Mouse (Mus musculus) heart, embryonic 12.5 days (tissue): ENCODE results near the gene Peg10. TPM values are rescaled to one million over a fixed set of nuclear protein-coding genes. Genes with fewer than 3 reads are reported as not detected.
A peak's percentile ranks its signal among the peaks of the same experiment; 100 is the strongest.
"Not testable (repeated sequence)": the region's sequence is repeated elsewhere in the genome, so short reads cannot be mapped to it uniquely, and the experiment has no call there.

ENCODE experiments used
- ATAC-seq: fragments of 200-750 bp; cut with Nextera tagmentation; 2 replicates; pipeline ENCODE4 v1.8.0; 2017; ENCODE audit warnings: moderate TSS enrichment, moderate library complexity; ENCODE audit not compliant: insufficient number of reproducible peaks, low FRiP score
- H3K27ac ChIP-seq: fragments of 300-500 bp; sonication (generic); 2 replicates; pipeline ENCODE4 v1.5.1; 2016; ENCODE audit warnings: mild to moderate bottlenecking, moderate library complexity; ENCODE audit not compliant: poor library complexity, severe bottlenecking
- H3K27me3 ChIP-seq: fragments of 300-500 bp; sonication (generic); replicated peaks from 2 replicates; pipeline ENCODE4 v1.6.1; 2016; ENCODE audit warnings: mild to moderate bottlenecking, moderate library complexity
- H3K36me3 ChIP-seq: fragments of 300-500 bp; sonication (generic); 2 replicates; pipeline ENCODE4 v1.6.1; 2016; ENCODE audit warnings: mild to moderate bottlenecking, moderate library complexity
- H3K4me1 ChIP-seq: fragments of 300-500 bp; sonication (generic); replicated peaks from 2 replicates; pipeline ENCODE4 v1.6.1; 2016; ENCODE audit warnings: mild to moderate bottlenecking
- H3K4me2 ChIP-seq: fragments of 300-500 bp; sonication (generic); 2 replicates; pipeline ENCODE4 v1.6.1; 2016; ENCODE audit warnings: mild to moderate bottlenecking, moderate library complexity
- H3K4me3 ChIP-seq: fragments of 300-500 bp; sonication (generic); 2 replicates; pipeline ENCODE4 v1.5.1; 2016; ENCODE audit warnings: mild to moderate bottlenecking
- H3K9ac ChIP-seq: fragments of 300-500 bp; sonication (generic); 2 replicates; pipeline ENCODE4 v1.6.1; 2016; ENCODE audit warnings: mild to moderate bottlenecking, moderate library complexity
- H3K9me3 ChIP-seq: fragments of 300-500 bp; sonication (generic); replicated peaks from 2 replicates; pipeline ENCODE4 v1.6.1; 2016; ENCODE audit warnings: mild to moderate bottlenecking, moderate library complexity
- WGBS: fragments of 180-500 bp; shearing (Covaris S2); methylation state at CpG from one replicate; pipeline ENCODE4 v1.1.7; 2016; 5-methylcytosine and 5-hydroxymethylcytosine counted together
- polyA plus RNA-seq: library from polyadenylated mRNA; unstranded; fragments of >200 nt; fragmentation: Nextera tagmentation; extraction: Ambion mirVana; gene quantifications from 2 replicates; pipeline ENCODE4 v1.2.1, GENCODE M21; 2016

The Peg10 gene
- polyA plus RNA-seq, 1 experiment from 2014 or later: 4.2 TPM

- H3K9ac ChIP-seq: peak overlapping the region; percentile 47; the same call in 1 of the 2 replicates
- peaks cover 3% of the 10 kb centered on the region; the same call in 1 of the 2 replicates for H3K36me3 ChIP-seq
- peak; percentile 95 for ATAC-seq
- H3K4me1 ChIP-seq: no peaks in the 10 kb centered on the region
- H3K9me3 ChIP-seq: peaks cover 31% of the 10 kb centered on the region
- H3K27me3 ChIP-seq: no peaks in the 10 kb centered on the region
- H3K27ac ChIP-seq: no peak overlapping the region
- peak overlapping the region; percentile 56 for H3K4me3 ChIP-seq
- WGBS: 30% methylated on average over 22 of the region's 22 CpGs
- peak overlapping the region; percentile 63 for H3K4me2 ChIP-seq
Measured at GRCm38 (mm10) chr6:4749091-4749490, 2.0 kb downstream of the Peg10 start.

- H3K4me2 ChIP-seq: no peak overlapping the region
Measured at GRCm38 (mm10) chr6:4751355-4751754, 4.2 kb downstream of the Peg10 start.

GRCm38 (mm10) chr6:4754286-4754685 lies 7.2 kb downstream of the Peg10 start:
- H3K4me2 ChIP-seq: no peak overlapping the region
- ATAC-seq: no peak
- WGBS: 91% methylated on average over 10 of the region's 10 CpGs
- peaks cover 13% of the 10 kb centered on the region for H3K9me3 ChIP-seq
- peaks cover 26% of the 10 kb centered on the region for H3K36me3 ChIP-seq
- H3K4me3 ChIP-seq: no peak overlapping the region
- no peak overlapping the region for H3K9ac ChIP-seq
- H3K4me1 ChIP-seq: no peaks in the 10 kb centered on the region
- no peak overlapping the region for H3K27ac ChIP-seq
- H3K27me3 ChIP-seq: no peaks in the 10 kb centered on the region

More at GRCm38 (mm10) chr6:4751355-4751754, 4.2 kb downstream of the Peg10 start:
- peaks cover 20% of the 10 kb centered on the region for H3K36me3 ChIP-seq
- H3K9ac ChIP-seq: no peak overlapping the region
- H3K9me3 ChIP-seq: peaks cover 42% of the 10 kb centered on the region
- H3K4me1 ChIP-seq: no peaks in the 10 kb centered on the region
- no peak for ATAC-seq
- 84% methylated on average over 4 of the region's 4 CpGs for WGBS
- no peak overlapping the region for H3K4me3 ChIP-seq
- no peak overlapping the region for H3K27ac ChIP-seq
- H3K27me3 ChIP-seq: no peaks in the 10 kb centered on the region

- H3K9ac ChIP-seq: no peak overlapping the region
- 90% methylated on average over 16 of the region's 16 CpGs for WGBS
- H3K9me3 ChIP-seq: peaks cover 12% of the 10 kb centered on the region; the same call in 1 of the 2 replicates
- peaks cover 26% of the 10 kb centered on the region for H3K36me3 ChIP-seq
- H3K4me1 ChIP-seq: no peaks in the 10 kb centered on the region
- no peak for ATAC-seq
- H3K4me3 ChIP-seq: no peak overlapping the region
- H3K27me3 ChIP-seq: no peaks in the 10 kb centered on the region
- no peak overlapping the region for H3K4me2 ChIP-seq
- H3K27ac ChIP-seq: no peak overlapping the region
Measured at GRCm38 (mm10) chr6:4754886-4755285, 7.8 kb downstream of the Peg10 start.

- H3K9ac ChIP-seq, H3K9me3 ChIP-seq, H3K4me1 ChIP-seq, H3K27ac ChIP-seq, H3K4me3 ChIP-seq, H3K4me2 ChIP-seq, H3K27me3 ChIP-seq, H3K36me3 ChIP-seq, ATAC-seq: not testable (repeated sequence)
- WGBS: 35% methylated on average over 3 of the region's 3 CpGs
Measured at GRCm38 (mm10) chr6:4761415-4762142, 14.5 kb downstream of the Peg10 start.

GRCm38 (mm10) chr6:4762252-4762651 lies 15.1 kb downstream of the Peg10 start:
- 33% methylated on average over 2 of the region's 2 CpGs for WGBS
- H3K4me3 ChIP-seq: no peak overlapping the region
- no peaks in the 10 kb centered on the region for H3K9me3 ChIP-seq

GRCm38 (mm10) chr6:4796281-4796680 lies 49.2 kb downstream of the Peg10 start:
- no peak overlapping the region for H3K4me3 ChIP-seq
- WGBS: 61% methylated on average over 1 of the region's 1 CpGs
- H3K9me3 ChIP-seq: no peaks in the 10 kb centered on the region
- H3K27ac ChIP-seq: no peak overlapping the region
- H3K27me3 ChIP-seq: no peaks in the 10 kb centered on the region
- 0 out of 2 replicates have a peak, but pooled peaks cover 2% of the 10 kb centered on the region for H3K4me1 ChIP-seq
- H3K9ac ChIP-seq: no peak overlapping the region
- H3K4me2 ChIP-seq: no peak overlapping the region
- no peak for ATAC-seq
- no peaks in the 10 kb centered on the region for H3K36me3 ChIP-seq

More at GRCm38 (mm10) chr6:4762252-4762651, 15.1 kb downstream of the Peg10 start:
- Histone ChIP-seq H3K27me3 (no peaks in the 10 kb centered on the region), H3K27ac (no peak overlapping the region), H3K36me3 (no peaks in the 10 kb centered on the region; the same call in 1 of the 2 replicates), H3K4me2 (no peak overlapping the region), H3K4me1 (no peaks in the 10 kb centered on the region), H3K9ac (no peak overlapping the region)
- ATAC-seq: peak; percentile 100

- not testable (repeated sequence) for H3K4me3 ChIP-seq, ATAC-seq, H3K9me3 ChIP-seq, H3K9ac ChIP-seq, H3K27me3 ChIP-seq, H3K4me2 ChIP-seq, H3K27ac ChIP-seq, H3K36me3 ChIP-seq, H3K4me1 ChIP-seq
Measured at GRCm38 (mm10) chr6:4797317-4797716, 50.2 kb downstream of the Peg10 start.

- H3K4me3 ChIP-seq: no peak overlapping the region
- H3K4me1 ChIP-seq: 0 out of 2 replicates have a peak, but pooled peaks cover 2% of the 10 kb centered on the region
- H3K9ac ChIP-seq: no peak overlapping the region
- no peaks in the 10 kb centered on the region for H3K27me3 ChIP-seq
- peak overlapping the region; percentile 73 for H3K27ac ChIP-seq
- H3K9me3 ChIP-seq: no peaks in the 10 kb centered on the region
- H3K36me3 ChIP-seq: no peaks in the 10 kb centered on the region
- H3K4me2 ChIP-seq: no peak overlapping the region
- no peak for ATAC-seq
- 27% methylated on average over 2 of the region's 2 CpGs for WGBS
Measured at GRCm38 (mm10) chr6:4798382-4798781, 51.3 kb downstream of the Peg10 start.

GRCm38 (mm10) chr6:4799359-4799758 lies 52.3 kb downstream of the Peg10 start:
- no peak overlapping the region for H3K4me2 ChIP-seq
- no peaks in the 10 kb centered on the region for H3K9me3 ChIP-seq
- H3K36me3 ChIP-seq: no peaks in the 10 kb centered on the region
- H3K4me1 ChIP-seq: 0 out of 2 replicates have a peak, but pooled peaks cover 2% of the 10 kb centered on the region
- no peaks in the 10 kb centered on the region for H3K27me3 ChIP-seq
- H3K27ac ChIP-seq: no peak overlapping the region
- ATAC-seq: no peak
- H3K4me3 ChIP-seq: no peak overlapping the region
- WGBS: 64% methylated on average over 2 of the region's 2 CpGs
- H3K9ac ChIP-seq: no peak overlapping the region

- H3K27ac ChIP-seq: no peak overlapping the region
- no peak overlapping the region for H3K4me3 ChIP-seq
- H3K27me3 ChIP-seq: no peaks in the 10 kb centered on the region
- H3K4me2 ChIP-seq: no peak overlapping the region
- H3K4me1 ChIP-seq: no peaks in the 10 kb centered on the region
- ATAC-seq: no peak
- no peaks in the 10 kb centered on the region for H3K9me3 ChIP-seq
- no peaks in the 10 kb centered on the region for H3K36me3 ChIP-seq
- WGBS: 83% methylated on average over 12 of the region's 12 CpGs
- H3K9ac ChIP-seq: no peak overlapping the region
Measured at GRCm38 (mm10) chr6:4806981-4807380, 59.9 kb downstream of the Peg10 start.
